Mouse (Mus musculus): ENCODE data around the gene Dnaaf3.
"Not testable (repeated sequence)": the region's sequence is repeated elsewhere in the genome, so short reads cannot be mapped to it uniquely, and the experiment has no call there.

Dnaaf3 gene

DNA sequence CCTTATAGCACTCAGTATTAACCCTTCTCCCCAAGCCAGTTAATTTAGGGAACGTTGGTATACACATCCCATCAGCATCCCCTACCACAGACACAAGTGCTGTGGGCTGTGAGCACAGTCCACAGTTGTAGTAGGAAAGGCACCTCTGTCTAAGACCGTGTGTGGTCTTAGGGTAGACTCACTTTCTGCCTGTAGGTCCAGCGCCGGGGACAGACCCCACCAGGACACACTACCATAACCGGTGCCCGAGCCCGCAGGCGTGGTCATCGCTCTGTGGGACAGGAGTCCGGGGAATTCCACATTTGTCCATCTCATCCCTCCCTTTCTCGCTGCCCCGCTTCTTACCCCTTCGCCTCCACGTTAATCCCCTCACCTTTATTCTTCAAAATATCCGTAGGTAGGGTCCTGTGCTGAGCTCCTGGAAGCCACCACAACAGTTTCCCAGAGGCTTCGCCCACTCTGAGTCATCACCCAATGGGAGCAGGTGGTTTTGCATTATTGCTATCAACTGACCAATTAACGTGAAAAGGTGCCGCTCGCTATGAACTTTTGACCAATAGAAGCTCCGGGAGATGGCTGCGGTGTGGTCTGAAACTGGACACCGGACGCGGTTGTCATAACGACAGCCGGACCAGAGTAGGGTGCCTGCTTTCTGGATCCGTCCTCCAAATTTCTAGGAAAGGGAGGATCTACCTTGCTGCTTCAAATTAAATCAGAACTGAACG, at the start of gene Dnaaf3:
Gene Dnaaf3, minus strand, starts transcription at position 449 of the 725 bp plus-strand sequence.
- peak; percentile 79 to 84 for DNase-seq

DNA sequence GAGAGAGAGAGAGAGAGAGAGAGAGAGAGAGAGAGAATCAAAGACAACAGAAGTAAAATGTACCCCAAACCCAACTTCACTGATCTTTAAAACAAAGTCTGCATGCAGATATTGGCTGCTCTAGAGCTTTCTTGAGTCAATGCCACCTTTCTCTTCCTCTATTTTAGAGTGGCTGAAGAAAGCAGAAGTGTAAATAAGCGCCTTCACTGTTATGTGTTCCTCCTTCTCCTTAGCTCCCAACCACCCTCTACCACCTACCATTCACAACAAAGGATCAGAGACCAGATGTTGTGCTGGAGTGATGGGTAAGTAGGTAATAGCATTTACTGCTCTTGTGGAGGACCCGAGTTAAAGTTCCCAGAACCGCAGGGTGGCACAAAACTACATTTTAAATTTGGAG, 49.2 kb upstream of the Dnaaf3 start:
- not testable (repeated sequence) for DNase-seq

DNA sequence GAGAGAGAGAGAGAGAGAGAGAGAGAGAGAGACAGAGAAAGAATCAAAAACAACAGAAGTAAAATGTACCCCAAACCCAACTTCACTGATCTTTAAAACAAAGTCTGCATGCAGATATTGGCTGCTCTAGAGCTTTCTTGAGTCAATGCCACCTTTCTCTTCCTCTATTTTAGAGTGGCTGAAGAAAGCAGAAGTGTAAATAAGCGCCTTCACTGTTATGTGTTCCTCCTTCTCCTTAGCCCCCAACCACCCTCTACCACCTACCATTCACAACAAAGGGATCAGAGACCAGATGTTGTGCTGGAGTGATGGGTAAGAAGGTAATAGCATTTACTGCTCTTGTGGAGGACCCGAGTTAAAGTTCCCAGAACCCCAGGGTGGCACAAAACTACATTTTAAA, 40.1 kb upstream of the Dnaaf3 start:
- DNase-seq = not testable (repeated sequence)

DNA sequence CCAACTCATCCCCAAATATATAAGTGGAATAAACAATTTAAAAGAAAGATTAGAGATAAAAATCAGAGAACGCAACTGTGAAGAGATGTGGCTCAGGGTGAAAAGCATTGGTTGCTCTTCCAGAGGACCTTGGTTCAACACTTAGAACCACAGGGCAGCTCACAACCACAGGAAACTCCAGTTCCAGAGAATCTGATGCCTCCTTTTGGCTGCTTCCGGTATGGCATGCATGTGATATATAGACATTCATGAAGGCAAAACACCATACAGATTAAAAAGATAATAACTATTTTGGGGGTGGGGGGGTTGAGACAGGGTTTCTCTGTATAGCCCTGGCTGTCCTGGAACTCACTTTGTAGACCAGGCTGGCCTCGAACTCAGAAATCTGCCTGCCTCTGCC, 30.4 kb upstream of the Dnaaf3 start:
- no peak for DNase-seq

DNA sequence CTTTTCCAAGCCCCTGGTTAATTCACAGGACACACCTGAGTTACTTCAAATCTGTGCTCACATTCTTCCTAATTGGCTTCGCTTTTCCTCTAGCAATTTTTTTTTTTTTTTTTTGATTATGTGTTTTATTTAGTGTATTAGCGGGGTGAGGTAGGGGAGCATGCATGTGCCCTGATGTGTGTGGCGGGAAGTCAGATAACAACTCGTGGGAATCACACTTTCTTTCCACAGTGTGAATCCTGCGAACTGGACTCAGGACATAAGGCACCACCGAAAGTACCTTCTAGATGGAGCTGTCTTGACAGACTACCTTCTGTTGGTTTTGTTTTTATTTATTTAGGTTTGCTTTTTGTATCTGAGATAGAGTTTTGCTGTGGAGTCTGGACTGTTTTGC, 24.9 kb upstream of the Dnaaf3 start:
- DNase-seq = no peak

DNA sequence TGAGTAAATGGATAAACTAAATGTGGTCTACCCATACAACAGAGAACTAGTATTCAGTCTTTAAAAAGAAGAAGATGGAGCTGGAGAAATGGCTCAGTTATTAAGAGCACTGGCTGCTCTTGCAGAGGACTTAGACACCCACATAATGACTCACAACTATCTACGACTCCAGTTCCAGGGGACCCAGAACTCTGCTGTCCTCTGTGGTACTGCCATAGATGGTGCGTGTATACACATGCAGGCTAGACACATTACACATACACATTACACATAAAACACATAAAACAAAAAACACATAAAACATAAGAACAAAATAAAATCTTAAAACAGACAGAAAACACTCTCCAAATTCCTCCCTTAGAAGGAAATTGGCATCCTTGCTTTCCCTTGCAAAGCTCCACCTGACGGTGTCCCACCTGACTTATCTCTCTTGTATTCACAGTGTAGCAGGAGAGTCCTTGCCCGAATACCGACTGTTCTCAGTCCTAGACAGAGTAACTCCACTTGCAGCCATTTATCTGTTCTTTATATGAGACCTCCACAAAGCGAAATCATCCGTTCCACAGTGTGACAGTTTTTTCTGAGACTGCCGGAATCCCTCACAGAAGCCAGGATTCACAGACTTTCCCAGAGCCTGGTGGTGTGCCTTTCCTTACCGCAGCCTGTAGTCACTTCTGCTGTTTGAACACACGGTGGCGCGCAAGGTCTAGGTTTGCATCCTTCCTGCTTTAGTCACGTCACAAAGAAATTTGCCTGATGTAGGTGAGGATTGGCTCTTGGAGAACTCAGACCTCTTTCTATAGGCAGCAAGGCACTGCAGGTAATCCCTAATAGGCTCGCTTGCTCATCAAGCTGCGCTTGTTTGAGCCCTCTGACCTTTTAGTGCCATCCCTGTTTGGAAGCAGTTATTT, 24.3 kb upstream of the Dnaaf3 start:
- peak; percentile 49 to 66 for DNase-seq

DNA sequence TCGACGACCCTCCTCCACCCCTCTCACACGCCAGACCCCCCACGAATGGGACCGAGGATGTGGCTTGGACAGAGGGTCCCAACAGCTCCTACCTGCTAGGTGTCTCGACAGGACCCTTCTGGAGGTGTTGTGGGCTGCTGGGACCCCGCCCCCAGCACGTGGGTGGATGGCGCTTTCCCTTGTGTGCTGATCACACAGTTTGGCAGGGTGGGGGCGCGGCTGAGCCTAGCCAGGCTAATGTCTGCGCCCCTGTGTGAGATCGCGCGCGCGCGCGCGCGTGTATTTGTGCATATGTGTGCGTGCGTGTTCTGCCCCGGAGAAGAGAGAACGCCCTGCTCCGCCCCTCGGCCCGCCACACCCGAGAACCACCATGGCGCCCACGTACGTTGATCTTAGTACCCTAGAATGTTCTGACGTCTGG, 15.0 kb upstream of the Dnaaf3 start, which contains the start of gene Syt5:
Gene Syt5, minus strand, starts transcription at position 321 of the 421 bp plus-strand sequence.
- DNase-seq = no peak

DNA sequence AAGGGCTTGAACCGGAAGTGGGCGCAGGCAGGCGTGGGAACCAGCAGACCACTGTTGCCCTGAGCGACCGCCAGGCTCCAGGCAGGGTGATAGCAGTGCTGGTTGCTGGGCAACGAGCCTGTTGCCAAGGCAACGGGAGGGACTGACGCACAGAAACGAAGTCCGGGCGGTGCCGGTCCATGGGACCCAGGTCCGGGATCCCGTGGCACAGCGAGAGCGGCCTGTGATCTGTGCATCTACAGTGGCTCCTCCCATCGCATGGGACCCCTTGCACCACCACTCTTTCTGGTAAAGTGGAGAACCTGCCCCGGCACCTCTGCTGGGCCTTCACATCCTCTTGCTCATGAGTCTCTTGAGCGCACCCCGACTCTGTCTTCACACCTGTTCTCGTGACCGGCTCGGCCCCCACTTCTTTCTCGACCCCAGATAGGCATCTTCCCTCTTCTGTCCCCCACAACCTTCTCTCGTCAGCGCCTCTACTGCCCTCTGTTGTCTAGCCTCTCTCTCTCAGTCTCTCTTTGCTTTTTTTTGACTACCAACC, 14.4 kb upstream of the Dnaaf3 start:
- peak in 1 of 2 experiments; percentile 23 for DNase-seq

DNA sequence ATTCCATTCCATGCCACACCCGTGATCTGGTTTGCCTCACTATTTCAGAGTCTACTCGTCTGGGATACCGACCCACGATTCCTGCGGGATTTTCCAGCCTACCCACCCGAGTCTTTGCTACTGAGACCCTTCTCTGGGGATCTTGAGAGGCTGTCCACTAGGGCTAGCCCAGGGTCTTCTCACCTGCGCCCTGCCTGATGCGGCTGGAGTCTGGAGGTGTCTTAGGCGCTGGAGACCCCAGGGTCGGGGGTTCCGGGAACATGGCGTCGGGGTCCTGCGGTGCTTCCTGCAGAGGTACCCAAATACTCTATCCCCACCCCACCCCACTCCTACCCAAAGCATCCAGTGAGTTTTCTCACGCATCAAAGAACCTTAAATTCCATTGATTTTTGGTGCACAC, 13.8 kb upstream of the Dnaaf3 start:
- DNase-seq = no peak

DNA sequence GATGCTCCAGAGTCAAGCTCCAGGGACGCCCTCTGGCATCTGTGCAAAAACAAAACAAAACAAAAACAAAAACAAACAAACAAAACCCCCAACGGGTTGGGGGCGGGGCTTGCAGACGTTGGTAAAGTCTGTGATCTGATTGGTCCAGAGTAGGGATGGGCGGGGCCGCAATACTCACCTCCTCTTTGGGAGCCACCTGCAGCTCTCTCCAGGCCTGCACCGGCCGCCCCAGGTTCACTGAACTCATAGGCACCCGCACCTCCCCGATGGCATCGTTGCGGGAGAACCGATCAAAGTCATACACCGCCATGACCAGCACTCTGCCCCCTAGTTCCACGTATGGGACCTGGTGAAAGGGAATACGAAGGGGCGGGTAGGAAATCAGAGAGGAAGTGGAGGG, 9.8 kb upstream of the Dnaaf3 start:
- no peak for DNase-seq

DNA sequence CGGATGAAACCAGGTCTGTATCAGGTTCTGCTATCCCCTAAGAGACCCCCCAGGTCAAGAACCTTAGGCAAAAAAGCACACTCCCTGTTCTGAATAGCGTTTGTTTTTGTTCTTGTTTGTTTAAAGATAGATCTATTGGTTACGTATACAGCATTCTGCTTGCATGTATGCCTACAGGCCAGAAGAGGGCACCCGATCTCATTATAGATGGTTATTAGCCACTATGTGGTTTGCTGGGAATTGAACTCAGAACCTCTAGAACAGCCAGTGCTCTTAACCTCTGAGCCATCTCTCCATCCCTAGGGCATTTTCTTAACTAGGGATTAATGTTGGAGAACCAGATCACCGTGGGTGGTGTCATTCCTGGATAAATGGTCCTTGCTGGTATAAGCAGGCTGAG, 9.1 kb upstream of the Dnaaf3 start:
- no peak for DNase-seq

DNA sequence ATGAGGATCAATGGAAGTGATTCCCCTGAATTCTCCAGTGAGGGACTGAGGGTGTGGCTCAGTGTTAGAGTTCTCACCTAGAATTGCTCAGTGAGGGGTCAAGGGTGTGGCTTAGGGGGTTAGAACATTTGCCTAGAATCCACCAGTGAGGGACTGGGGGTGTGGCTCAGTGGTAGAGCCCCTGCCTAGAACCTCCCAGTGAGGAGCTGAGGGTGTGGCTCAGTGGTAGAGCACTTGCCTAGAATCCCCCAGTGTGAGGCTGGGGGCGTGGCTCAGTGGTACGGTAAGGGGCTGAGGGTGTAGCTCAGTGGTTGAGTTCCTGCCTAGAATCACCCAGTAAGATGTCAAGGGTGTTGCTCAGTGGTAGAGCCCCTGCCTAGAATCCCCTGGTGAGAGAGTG, 6.8 kb upstream of the Dnaaf3 start:
- DNase-seq = no peak

DNA sequence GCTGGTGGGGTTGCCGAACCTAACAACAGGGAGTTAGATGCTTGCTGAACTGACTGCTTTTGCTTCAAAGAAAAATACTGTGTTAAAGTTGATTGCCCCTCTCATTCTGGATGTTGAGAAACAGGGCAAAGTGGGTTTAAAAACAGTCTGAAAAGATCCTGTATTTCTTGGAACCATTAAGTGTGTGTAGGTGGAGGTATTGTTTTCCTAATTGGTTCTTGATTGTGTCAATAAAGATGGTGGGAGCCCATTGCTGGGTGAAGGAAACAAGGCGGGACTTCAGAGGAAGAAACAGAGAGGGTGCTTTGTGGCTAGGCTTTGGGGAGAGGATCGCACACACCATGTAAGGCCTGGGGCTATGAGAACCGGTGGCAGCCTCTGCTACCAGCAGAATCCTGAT, 4.9 kb upstream of the Dnaaf3 start:
- no peak for DNase-seq

DNA sequence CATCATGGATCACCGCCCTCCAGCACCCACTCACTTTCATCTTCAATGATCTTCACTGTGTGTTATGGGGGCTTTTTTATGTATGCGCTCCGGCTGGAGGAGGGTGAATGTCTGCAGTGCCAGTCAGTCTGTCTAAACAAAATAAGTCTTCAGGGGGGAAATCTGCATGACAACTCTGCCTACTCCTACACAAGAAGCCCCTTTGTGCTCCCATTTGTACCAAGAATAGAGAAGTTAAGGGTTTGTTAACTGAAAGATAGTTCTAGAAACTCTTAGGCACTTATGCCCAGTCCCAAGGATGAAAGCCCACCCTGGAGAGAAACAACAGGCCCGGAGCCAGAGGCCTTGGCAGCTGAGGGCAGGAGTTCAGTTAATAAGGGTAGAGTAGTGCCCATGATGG, 4.1 kb upstream of the Dnaaf3 start:
- no peak for DNase-seq

DNA sequence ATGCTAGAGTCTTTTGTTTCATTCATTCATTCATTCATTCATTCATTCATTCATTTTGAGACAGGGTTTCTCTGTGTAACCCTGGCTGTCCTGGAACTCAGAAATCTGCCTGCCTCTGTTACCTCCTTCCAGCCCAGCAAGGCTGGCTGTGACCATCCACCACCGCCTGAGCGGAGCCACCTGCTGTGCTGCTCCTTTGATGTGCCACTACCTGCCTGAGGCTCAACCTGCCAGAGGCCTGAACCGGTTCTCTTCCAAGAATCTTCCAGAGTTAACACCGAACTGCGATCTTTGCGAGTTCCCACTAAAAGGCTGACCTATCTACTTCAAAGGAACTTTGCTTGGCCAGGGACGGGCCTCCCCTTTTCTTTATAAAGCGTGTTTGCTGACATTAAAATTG, 2.1 kb downstream of the Dnaaf3 start:
- DNase-seq = not testable (repeated sequence)

DNA sequence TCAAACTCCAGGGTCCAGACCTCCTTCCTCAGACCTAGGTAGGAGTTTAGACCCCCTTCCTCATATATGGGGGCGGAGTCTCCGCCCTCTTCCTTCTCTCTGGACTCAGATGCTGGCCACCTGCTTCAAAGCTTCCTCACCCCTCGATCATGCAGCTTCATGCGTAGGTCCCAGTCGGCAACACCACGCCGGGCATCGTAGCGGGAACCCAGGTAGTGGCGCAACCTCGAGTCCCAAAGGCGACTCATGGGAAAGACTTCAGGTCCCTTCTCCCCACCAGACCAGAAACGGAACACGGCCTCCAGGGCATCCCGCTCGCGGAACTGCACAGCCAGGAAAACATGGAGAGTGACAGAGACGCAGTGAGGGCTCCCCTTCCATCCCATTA, 5.0 kb downstream of the Dnaaf3 start:
- no peak for DNase-seq

DNA sequence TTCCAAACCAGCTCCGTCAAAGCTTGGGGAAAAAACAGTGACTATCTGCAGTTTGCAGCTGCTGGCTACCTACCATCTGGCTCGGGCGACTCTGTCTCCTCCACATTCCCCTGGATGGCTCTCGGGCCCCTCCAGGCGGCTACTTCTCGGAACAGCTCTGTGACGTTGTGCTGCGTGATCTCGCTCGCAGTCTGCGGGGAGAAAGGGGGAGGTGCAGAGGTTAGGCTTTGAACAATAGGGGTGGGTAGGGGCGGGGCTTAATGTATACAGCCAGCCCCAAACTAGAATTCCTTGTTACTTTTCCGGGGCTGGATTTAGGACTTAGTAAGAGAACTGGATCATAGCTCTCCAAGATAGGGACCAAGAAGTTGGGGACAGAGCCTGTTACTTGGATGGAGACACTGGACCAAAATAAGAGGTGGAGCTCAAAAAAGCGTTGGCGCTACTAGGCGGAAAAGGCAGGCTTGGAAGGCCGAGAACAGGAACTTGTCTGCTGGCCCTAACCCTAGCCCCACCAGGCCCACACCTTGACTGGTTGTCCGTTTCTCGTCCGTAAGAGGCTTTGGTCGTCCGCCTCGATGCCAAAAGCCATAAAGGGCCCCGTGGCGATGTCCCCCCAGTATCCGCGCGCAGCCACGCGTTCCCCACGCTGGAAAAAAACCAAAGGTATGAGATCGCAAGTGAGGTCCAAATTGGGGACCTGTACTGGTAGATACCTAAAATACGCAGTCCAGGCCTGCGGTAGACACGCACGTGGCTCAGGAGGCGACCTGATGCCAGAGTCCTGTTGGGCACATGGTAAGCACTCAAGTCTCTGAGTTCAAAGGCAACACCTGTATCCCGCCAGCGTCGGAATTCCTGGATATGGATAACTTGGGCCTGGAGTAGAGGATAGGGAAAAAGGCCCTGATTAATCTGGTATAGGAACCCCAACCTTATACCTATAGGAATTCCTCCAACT, 5.6 kb downstream of the Dnaaf3 start:
- peak; percentile 52 to 65 for DNase-seq

DNA sequence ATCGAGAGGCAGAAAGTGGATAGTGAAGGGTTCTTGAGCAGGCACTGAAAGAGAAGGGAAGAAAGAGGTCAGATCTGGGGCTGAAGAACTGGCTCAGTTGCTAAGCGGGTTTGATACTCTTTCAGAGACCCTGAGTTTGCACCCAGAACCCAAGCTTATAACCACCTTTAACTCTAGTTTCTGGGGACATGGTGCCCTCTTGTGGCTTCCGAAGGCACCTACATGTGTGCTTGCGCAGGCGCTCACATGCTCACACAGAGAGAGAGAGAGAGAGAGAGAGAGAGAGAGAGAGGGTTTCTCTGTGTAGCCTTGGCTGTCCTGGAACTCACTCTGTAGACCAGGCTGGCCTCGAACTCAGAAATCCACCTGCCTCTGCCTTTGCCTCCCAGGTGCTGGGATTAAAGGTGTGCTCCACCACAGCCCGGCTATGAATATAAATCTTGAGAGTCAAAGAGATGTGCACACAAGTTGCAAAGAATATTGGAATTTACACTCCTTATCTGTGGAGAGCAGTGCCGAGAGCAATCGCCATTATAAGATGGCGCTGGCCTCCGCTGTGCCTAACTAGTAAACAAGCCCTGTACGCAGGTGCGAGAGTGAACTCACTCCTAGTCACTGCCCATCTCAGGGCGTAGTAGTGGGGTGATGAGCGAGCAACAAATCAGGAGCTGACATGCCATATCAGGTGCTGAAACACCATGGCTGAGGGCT, 7.9 kb downstream of the Dnaaf3 start, which contains the start of gene Tnni3:
Gene Tnni3, minus strand, starts transcription at position 18 of the 711 bp plus-strand sequence.
- DNase-seq = peak in 1 of 2 experiments; percentile 46

DNA sequence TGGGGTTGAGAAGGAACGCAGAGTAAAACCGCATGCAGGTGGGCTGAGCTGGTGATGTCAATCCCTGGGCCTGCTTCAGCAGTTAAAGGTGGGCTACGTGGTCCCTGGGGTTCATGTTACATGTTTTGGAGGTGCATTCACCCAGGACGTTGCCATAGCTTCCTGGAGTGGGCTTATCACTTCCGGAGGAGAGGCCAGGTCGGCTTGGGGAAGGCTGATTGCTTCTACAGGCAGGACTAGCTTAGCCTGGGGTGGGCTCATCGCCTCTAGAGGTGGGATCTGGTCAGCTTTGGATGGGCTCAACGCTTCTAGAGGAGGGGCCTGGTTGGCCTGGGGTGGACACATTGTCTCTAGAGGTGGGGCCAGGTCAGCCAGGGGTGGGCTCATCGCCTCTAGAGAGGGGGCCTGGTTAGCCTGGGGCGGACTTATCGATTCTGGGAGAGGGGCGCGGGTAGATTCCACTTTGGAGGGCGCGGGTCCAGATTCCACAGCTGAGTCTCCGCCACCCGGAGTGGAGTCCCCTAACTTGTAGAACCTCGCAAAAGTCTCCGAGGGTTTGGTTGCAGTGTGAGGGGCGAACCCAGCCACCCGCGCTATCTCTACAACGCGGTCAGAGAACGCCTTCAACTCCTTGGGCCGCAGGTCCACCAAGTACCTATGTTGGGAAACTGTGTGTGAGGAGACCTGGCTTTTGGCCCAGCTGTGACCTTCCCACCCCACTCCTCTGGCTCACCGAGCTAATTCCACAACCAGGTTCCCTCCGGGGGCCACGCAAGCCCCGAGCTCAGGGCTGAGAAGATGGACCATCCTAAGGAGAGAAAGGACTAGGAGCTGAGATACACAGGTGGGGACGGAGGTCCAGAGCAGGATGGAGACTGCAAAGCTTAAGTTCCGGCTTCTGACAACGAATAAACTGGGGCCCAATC, 8.8 kb downstream of the Dnaaf3 start:
- no peak for DNase-seq

DNA sequence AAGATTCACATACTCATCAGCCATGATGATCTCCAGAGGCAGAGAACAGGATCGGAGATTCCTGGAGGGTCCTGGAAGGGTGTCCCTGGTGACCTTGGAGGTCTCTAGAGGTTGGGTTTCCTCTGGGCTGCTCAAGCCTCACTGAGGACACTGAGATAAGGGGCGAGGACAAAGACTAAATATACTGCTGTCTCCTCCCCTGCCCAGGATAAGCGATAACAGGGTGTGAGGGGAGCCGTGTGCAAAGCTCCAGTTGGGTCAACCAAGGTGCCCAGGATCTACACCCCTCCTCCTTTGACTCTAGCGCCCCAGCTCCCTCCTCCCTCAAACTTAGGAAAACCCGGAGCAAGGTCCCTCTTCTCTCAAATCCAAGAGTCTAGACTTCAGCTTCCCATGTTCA, 10.0 kb downstream of the Dnaaf3 start:
- DNase-seq = no peak
